Mouse (Mus musculus) C2C12 (cell line): ENCODE measurements around the gene Nfs1.

Source experiments
- CTCF ChIP-seq: IDR thresholded peaks from one replicate; pipeline ENCODE4 v1.5.1; 2011; ENCODE audit not compliant: control insufficient read depth, insufficient read depth, insufficient read length
- USF1 ChIP-seq: IDR thresholded peaks from one replicate; pipeline ENCODE4 v1.6.1; 2011; ENCODE audit warnings: low read depth, mild to moderate bottlenecking, control low read depth, moderate library complexity

GRCm38 (mm10) chr2:156126992-156127391, 17.0 kb downstream of the Nfs1 start, which contains the start of gene Gm28036:
- TF ChIP-seq CTCF (no peak), USF1 (no peak)
